Mouse (Mus musculus) ES-E14 (cell line): ENCODE measurements at regions not wholly inside any gene's neighbourhood (a gene's known extent, or its start where the extent isn't known, plus 50 kb on each side); places are given as distances from the start of the nearest gene placed in this dataset.

Experiments used
- DNase-seq: peaks from one replicate; pipeline ENCODE4 v3.0.0-alpha.2; 2013; ENCODE audit warnings: low read depth, low spot score
- H3K27ac ChIP-seq: 2 replicates; pipeline ENCODE4 v1.5.1; 2012; ENCODE audit warnings: low read depth, mild to moderate bottlenecking, low read length, moderate library complexity, mixed read lengths; ENCODE audit not compliant: poor library complexity, insufficient read depth, severe bottlenecking
- H3K36me3 ChIP-seq: 2 replicates; pipeline ENCODE4 v1.6.1; 2012; ENCODE audit warnings: mild to moderate bottlenecking, low read length, moderate library complexity, mixed read lengths; ENCODE audit not compliant: control insufficient read depth, poor library complexity, insufficient read depth, severe bottlenecking
- H3K4me1 ChIP-seq, 2 experiments: fragments of 150-350 bp in 1 of 2; sonication (generic) in 1 of 2; 2 replicates each; pipeline ENCODE4 v1.6.1; 2012; ENCODE audit warnings: low read length in 2 of 2, mild to moderate bottlenecking in 1 of 2, mixed read lengths in 1 of 2; ENCODE audit not compliant: control insufficient read depth in 2 of 2, insufficient read depth in 2 of 2, poor library complexity in 1 of 2
- H3K4me3 ChIP-seq, 2 experiments: fragments of 150-350 bp in 1 of 2; sonication (generic) in 1 of 2; 2 replicates each; pipeline ENCODE4 v1.5.1; 2012; ENCODE audit warnings: low read length in 2 of 2, low read depth in 1 of 2, mild to moderate bottlenecking in 1 of 2, mixed read lengths in 1 of 2; ENCODE audit not compliant: insufficient read depth in 1 of 2, poor library complexity in 1 of 2, severe bottlenecking in 1 of 2
- H3K9ac ChIP-seq: 2 replicates; pipeline ENCODE4 v1.6.1; 2012; ENCODE audit warnings: low read depth, mild to moderate bottlenecking, low read length, mixed read lengths; ENCODE audit not compliant: poor library complexity, insufficient read depth, severe bottlenecking
- H3K9me3 ChIP-seq: fragments of 150-350 bp; sonication (generic); 2 replicates; pipeline ENCODE4 v1.6.1; 2012; ENCODE audit warnings: low read depth, mild to moderate bottlenecking, low read length; ENCODE audit not compliant: control insufficient read depth, insufficient read depth
- CHD2 ChIP-seq: IDR thresholded peaks from 2 replicates; pipeline ENCODE4 v1.6.1; 2014; ENCODE audit warnings: mild to moderate bottlenecking, low read depth, low read length, inconsistent platforms
- HCFC1 ChIP-seq: IDR thresholded peaks from 2 replicates; pipeline ENCODE4 v1.6.1; 2012; ENCODE audit warnings: low read length, inconsistent platforms, borderline replicate concordance; ENCODE audit not compliant: insufficient read depth
- MAFK ChIP-seq: IDR thresholded peaks from 2 replicates; pipeline ENCODE4 v1.6.1; 2014; ENCODE audit warnings: mild to moderate bottlenecking, low read depth, low read length, inconsistent platforms; ENCODE audit not compliant: insufficient read depth
- ZC3H11A ChIP-seq: IDR thresholded peaks from 2 replicates; pipeline ENCODE4 v1.6.1; 2012; ENCODE audit warnings: low read depth, mild to moderate bottlenecking, inconsistent platforms, low read length, borderline replicate concordance
- ZNF384 ChIP-seq: IDR thresholded peaks from 2 replicates; pipeline ENCODE4 v1.6.1; 2012; ENCODE audit warnings: low read depth, low read length, inconsistent platforms
- in situ Hi-C, 2 experiments: fragments of 600-800 bp; cut with MboI; formaldehyde crosslinking; loops; one replicate each; pipeline ENCODE4 v1.15.1; 2025; ENCODE audit warnings: low sequenced_read_pairs in 2 of 2, inconsistent platforms in 1 of 2; ENCODE audit not compliant: unreplicated experiment in 2 of 2

DNA sequence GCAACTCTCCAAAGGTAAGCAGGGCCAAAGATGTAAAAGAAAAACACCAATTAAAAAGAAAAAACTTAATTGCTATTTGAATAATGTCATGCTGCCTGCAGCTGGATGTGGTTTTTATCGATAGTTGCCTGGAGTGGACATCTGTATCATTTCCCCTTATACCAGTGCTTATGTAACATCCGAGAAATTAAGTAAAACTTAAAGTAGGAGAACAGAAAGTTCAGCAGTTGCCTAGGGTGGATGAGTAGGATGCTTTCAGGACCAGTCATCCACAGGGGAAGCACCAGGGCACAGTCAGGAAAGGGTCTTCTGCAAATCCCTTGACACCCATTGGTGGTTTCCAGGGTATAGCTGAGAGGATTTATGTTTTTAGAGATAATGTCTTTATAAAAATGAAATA lies 248.9 kb upstream of the Prdm1 start:
- H3K27ac ChIP-seq = no peak overlapping the region
- DNase-seq = no peak
- no peak overlapping the region for H3K4me3 ChIP-seq
- in situ Hi-C loops = no loop called here
- TF ChIP-seq ZC3H11A = no peak
- peaks cover 0 to under 1% of the 10 kb centered on the region in 2 experiments; a peak in 1 of 4 replicates for H3K4me1 ChIP-seq
- H3K36me3 ChIP-seq = no peaks in the 10 kb centered on the region
- H3K9me3 ChIP-seq = no peaks in the 10 kb centered on the region
- no peak overlapping the region for H3K9ac ChIP-seq

DNA sequence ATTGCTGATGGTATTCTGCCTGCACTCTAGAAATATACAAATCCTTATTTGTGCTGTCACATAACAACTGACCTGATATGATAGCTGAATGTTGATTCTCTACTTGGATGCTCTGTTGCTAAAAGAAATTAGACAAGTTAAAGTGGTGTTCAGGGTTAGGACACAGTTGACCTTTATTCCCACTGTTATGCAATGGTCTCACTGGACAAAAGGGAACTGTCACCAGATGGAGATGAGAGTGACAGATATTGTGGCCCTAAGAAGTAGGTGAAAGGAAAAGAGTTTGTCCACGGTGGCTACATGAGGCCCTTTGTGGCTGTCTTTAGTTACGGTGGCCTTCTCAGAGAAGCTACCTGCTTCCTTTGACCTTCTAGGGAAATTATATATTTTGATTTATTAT lies 247.9 kb upstream of the Prdm1 start:
- TF ChIP-seq HCFC1 (no peak), MAFK (no peak), ZC3H11A (no peak), CHD2 (no peak), ZNF384 (no peak)
- Histone ChIP-seq H3K4me1 (no peaks in the 10 kb centered on the region), H3K9me3 (no peaks in the 10 kb centered on the region), H3K9ac (no peak overlapping the region), H3K36me3 (no peaks in the 10 kb centered on the region), H3K4me3 (no peak overlapping the region), H3K27ac (no peak overlapping the region)
- in situ Hi-C loops = no loop called here
- DNase-seq = no peak

DNA sequence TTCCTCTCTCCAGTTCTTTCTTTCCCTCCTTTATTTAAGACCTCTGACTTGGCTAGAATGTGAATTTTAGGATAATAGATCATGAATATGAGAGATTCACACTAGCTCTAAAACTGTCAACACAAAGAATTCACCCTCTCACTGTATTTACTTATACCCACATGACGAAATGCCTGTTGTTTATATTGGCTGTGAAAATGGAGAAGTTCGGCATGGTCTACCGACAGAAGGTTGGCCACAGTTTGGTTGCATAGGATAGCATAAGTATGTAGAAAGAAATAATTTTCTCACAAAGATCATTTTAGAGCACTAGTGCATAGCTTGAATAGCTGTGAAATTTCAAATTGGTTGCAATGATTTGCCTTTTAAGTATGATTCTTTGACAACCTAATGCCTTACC lies 237.2 kb upstream of the Prdm1 start:
- Histone ChIP-seq H3K4me3 (no peak overlapping the region), H3K9ac (no peak overlapping the region), H3K9me3 (no peaks in the 10 kb centered on the region), H3K4me1 (no peaks in the 10 kb centered on the region), H3K27ac (no peak overlapping the region), H3K36me3 (no peaks in the 10 kb centered on the region)
- no peak for DNase-seq
- in situ Hi-C loops = no loop called here
- TF ChIP-seq MAFK (no peak), CHD2 (no peak), HCFC1 (no peak), ZNF384 (no peak), ZC3H11A (no peak)

- DNase-seq = no peak
- in situ Hi-C loops = no loop called here
- no peaks in the 10 kb centered on the region for H3K9me3 ChIP-seq
- H3K9ac ChIP-seq = no peak overlapping the region
- no peak for TF ChIP-seq HCFC1
- no peak for TF ChIP-seq CHD2
- TF ChIP-seq ZC3H11A = no peak
- TF ChIP-seq ZNF384 = no peak
- no peak for TF ChIP-seq MAFK
- H3K4me3 ChIP-seq = no peak overlapping the region
- H3K4me1 ChIP-seq = no peaks in the 10 kb centered on the region
- H3K36me3 ChIP-seq = no peaks in the 10 kb centered on the region
- H3K27ac ChIP-seq = no peak overlapping the region
These were observed 234.8 kb upstream of the Prdm1 start for GRCm38 (mm10) chr10:44763102-44763501.

GRCm38 (mm10) chr10:44762068-44762467 lies 233.8 kb upstream of the Prdm1 start:
- no peak for DNase-seq
- in situ Hi-C loops = no loop called here
- H3K4me3 ChIP-seq = no peak overlapping the region
- H3K9ac ChIP-seq = no peak overlapping the region
- no peaks in the 10 kb centered on the region for H3K4me1 ChIP-seq
- no peaks in the 10 kb centered on the region for H3K36me3 ChIP-seq
- no peaks in the 10 kb centered on the region for H3K9me3 ChIP-seq
- H3K27ac ChIP-seq = no peak overlapping the region
- no peak for TF ChIP-seq MAFK
- TF ChIP-seq ZNF384 = no peak
